8 mouse cellular contexts compared by ENCODE assay signal in the genomic region with DNA sequence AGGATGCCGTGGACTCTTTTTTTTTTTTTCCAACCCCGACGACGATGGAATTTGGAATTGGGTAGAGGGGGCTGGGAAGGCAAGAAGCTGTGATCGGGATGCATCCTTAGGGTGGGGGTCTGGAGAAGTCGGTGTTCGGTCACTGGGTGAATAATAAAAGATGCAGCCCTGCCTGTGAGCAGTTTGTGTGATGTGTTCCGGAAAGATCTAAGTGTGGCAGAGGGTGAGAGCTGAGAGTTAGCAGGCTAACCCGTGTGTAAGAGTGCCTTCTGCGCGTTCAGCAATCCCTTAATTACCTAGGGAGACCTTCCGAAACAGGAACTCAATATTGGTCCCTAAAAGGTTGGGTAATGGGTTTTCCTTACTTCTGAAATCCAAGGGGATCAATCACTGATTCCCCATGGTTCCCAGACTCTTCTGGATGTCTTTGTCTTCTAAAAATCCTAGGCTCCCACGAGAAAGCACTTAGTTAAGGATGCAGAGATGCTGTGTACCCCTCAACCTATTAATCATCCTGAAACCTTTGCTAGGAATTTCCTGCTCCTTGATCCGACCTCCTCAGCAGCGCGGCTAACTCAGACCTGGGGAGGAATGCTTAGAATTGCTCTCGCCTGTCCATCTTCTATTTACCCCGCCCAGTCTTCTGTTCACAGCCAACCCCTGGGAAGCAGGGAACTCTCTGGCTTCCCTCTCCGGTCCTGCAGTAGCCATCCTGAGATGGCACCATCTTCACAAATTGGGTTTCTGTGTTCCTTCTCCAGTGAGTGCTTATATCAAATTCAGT.
DNase-seq lines count a peak whose midpoint lies in the region; ATAC-seq and TF ChIP-seq lines count a peak whose summit lies in the region.

No protein-coding gene starts in this region.

- TF ChIP-seq POLR2A in bone marrow macrophage, adult 2 months (IDR thresholded peaks at IDR 0.05; ENCODE audit: borderline replicate concordance, low read depth, low read length): no peak

- H3K4me3 ChIP-seq in gastrocnemius, adult 2 months: peak overlapping the region; percentile 84
- peak overlapping the region; percentile 63; the same call in 1 of the 2 replicates for H3K4me3 ChIP-seq in bone marrow macrophage, adult 2 months (ENCODE audit: insufficient read depth, low read length)
- peak overlapping the region; percentile 45 for H3K4me3 ChIP-seq in forebrain, embryonic 11.5 days (ENCODE audit: low read depth, low read length)
- H3K4me3 ChIP-seq in midbrain, embryonic 14.5 days (replicated peaks; ENCODE audit: low read depth, low read length): peak overlapping the region; percentile 49

- WGBS in forebrain, embryonic 11.5 days: 2% methylated on average over 19 of the region's 19 CpGs
- WGBS in midbrain, embryonic 14.5 days: 2% methylated on average over 19 of the region's 19 CpGs

- no peak for TF ChIP-seq CTCF in gastrocnemius, adult 2 months (IDR thresholded peaks at IDR 0.05)
- TF ChIP-seq CTCF in bone marrow macrophage, adult 2 months (IDR thresholded peaks at IDR 0.05; ENCODE audit: low read depth, low read length): no peak

- peak overlapping the region; percentile 58 for H3K9ac ChIP-seq in forebrain, embryonic 11.5 days (ENCODE audit: low read length)
- peak overlapping the region; percentile 53 for H3K9ac ChIP-seq in midbrain, embryonic 14.5 days (replicated peaks; ENCODE audit: low read length)

- ATAC-seq in forebrain, embryonic 11.5 days (replicated peaks; ENCODE audit: low FRiP score): peak; percentile 43; the same call in 1 of the 2 replicates
- ATAC-seq in midbrain, embryonic 14.5 days (ENCODE audit: low FRiP score, low TSS enrichment): no peak; the same call in 1 of the 2 replicates
- ATAC-seq in inflammation-experienced regulatory T-cells, adult 6 months: no peak

- no peak overlapping the region for H3K27ac ChIP-seq in gastrocnemius, adult 2 months
- H3K27ac ChIP-seq in bone marrow macrophage, adult 2 months (ENCODE audit: insufficient read depth, low read depth, low read length): no peak overlapping the region
- H3K27ac ChIP-seq in forebrain, embryonic 11.5 days (ENCODE audit: low read depth, low read length): no peak overlapping the region
- no peak overlapping the region for H3K27ac ChIP-seq in midbrain, embryonic 14.5 days (replicated peaks; ENCODE audit: low read depth, low read length)

- intact Hi-C loops in gastrocnemius, adult 2 months (cut with DNase I): loop anchor here (2.0 to 10.0 kb wide), 4 partner anchors 81 to 459 kb away; no protein-coding TSS in a partner anchor
- intact Hi-C loops in gastrocnemius, postnatal 36 days (cut with DNase I): loop anchor here (2.0 to 10.0 kb wide), 4 partner anchors 86 to 459 kb away; partner anchors contain the start of gene Sertad2

- H3K4me1 ChIP-seq in bone marrow macrophage, adult 2 months (ENCODE audit: control insufficient read depth, insufficient read depth, low read length): no peaks in the 10 kb centered on the region
- peaks cover 4% of the 10 kb centered on the region; the same call in 1 of the 2 replicates for H3K4me1 ChIP-seq in forebrain, embryonic 11.5 days (replicated peaks; ENCODE audit: control insufficient read depth, insufficient read depth, low read length)
- no peaks in the 10 kb centered on the region; the same call in 1 of the 2 replicates for H3K4me1 ChIP-seq in midbrain, embryonic 14.5 days (ENCODE audit: control insufficient read depth, insufficient read depth, low read length)

- H3K4me2 ChIP-seq in forebrain, embryonic 11.5 days (ENCODE audit: low read depth, low read length, severe bottlenecking): peak overlapping the region; percentile 92
- peak overlapping the region; percentile 90 for H3K4me2 ChIP-seq in midbrain, embryonic 14.5 days (ENCODE audit: low read length)

- no peaks in the 10 kb centered on the region for H3K9me3 ChIP-seq in forebrain, embryonic 11.5 days (ENCODE audit: control insufficient read depth, low read length)
- H3K9me3 ChIP-seq in midbrain, embryonic 14.5 days (ENCODE audit: control insufficient read depth, low read length): no peaks in the 10 kb centered on the region

- no peaks in the 10 kb centered on the region for H3K27me3 ChIP-seq in forebrain, embryonic 11.5 days (ENCODE audit: control insufficient read depth, insufficient read depth, low read length)
- H3K27me3 ChIP-seq in midbrain, embryonic 14.5 days (ENCODE audit: control insufficient read depth, insufficient read depth, low read length): no peaks in the 10 kb centered on the region

- H3K36me3 ChIP-seq in forebrain, embryonic 11.5 days (ENCODE audit: control insufficient read depth, insufficient read depth, low read length): no peaks in the 10 kb centered on the region
- no peaks in the 10 kb centered on the region for H3K36me3 ChIP-seq in midbrain, embryonic 14.5 days (ENCODE audit: control insufficient read depth, insufficient read depth, low read length)

- no peak for DNase-seq in gastrocnemius, adult 2 months
- DNase-seq in gastrocnemius, postnatal 36 days: no peak
- peak; percentile 63 for DNase-seq in forebrain, embryonic 11.5 days (ENCODE audit: low spot score)
- peak; percentile 55 for DNase-seq in kidney, adult 9 months
- DNase-seq in midbrain, embryonic 14.5 days: peak; percentile 75
- DNase-seq in urinary bladder, postnatal 10 days (ENCODE audit: low spot score): no peak

Comparison
In these comparisons a context has a peak if more than half of its experiments do, and no peak if none do; other contexts are left out.
1. DNase-seq: peak in forebrain, embryonic 11.5 days (single experiment), kidney, adult 9 months (single experiment) and midbrain, embryonic 14.5 days (single experiment); none in gastrocnemius, adult 2 months (single experiment), gastrocnemius, postnatal 36 days (0 of 2) and urinary bladder, postnatal 10 days (single experiment).
2. Peak in every context shown above with its lines, with median percentiles within 50 percentile points of each other: H3K4me3 ChIP-seq.